Mouse (Mus musculus) adrenal gland, adult 18-20 months (tissue): ENCODE results near the gene BC067074. TPM values are rescaled to one million over a fixed set of nuclear protein-coding genes. Genes with fewer than 3 reads are reported as not detected.

ENCODE experiments used
- DNase-seq, 2 experiments: peaks; one replicate each; pipeline ENCODE4 v3.0.0; 2021 to 2022; ENCODE audit warnings: low spot score in 2 of 2
- total RNA-seq, 2 experiments: library from RNA; stranded (reverse); gene quantifications; 1 replicate in 1 of 2; 2 replicates in 1 of 2; pipeline ENCODE4 v1.2.3; 2021

Gene BC067074
- total RNA-seq, 2 experiments from 2014 or later: 0.76 to 1.2 TPM

- DNase-seq: no peak
These were observed 26.6 kb downstream of the BC067074 start for GRCm38 (mm10) chr13:113319588-113319987.

GRCm38 (mm10) chr13:113321972-113322371 is 29.0 kb downstream of the BC067074 start:
- DNase-seq: no peak

- no peak for DNase-seq
These were observed 31.3 kb downstream of the BC067074 start for GRCm38 (mm10) chr13:113324241-113324640.

- no peak for DNase-seq
These were observed 32.7 kb downstream of the BC067074 start for GRCm38 (mm10) chr13:113325678-113326077.

GRCm38 (mm10) chr13:113332256-113332655 is 39.3 kb downstream of the BC067074 start:
- DNase-seq: no peak

- no peak for DNase-seq
These were observed 40.4 kb downstream of the BC067074 start for GRCm38 (mm10) chr13:113333374-113333773.

GRCm38 (mm10) chr13:113333931-113334330 is 41.0 kb downstream of the BC067074 start:
- no peak for DNase-seq

GRCm38 (mm10) chr13:113334773-113335172 is 41.8 kb downstream of the BC067074 start:
- DNase-seq: no peak

GRCm38 (mm10) chr13:113337223-113337858 is 44.4 kb downstream of the BC067074 start:
- DNase-seq: peak; percentile 27 to 39

GRCm38 (mm10) chr13:113340644-113341043 is 47.7 kb downstream of the BC067074 start:
- no peak for DNase-seq

- no peak for DNase-seq
These were observed 48.2 kb downstream of the BC067074 start for GRCm38 (mm10) chr13:113341161-113341560.

- no peak for DNase-seq
These were observed 49.5 kb downstream of the BC067074 start for GRCm38 (mm10) chr13:113342355-113342919.

- no peak for DNase-seq
These were observed 57.9 kb downstream of the BC067074 start for GRCm38 (mm10) chr13:113350743-113351430.

GRCm38 (mm10) chr13:113353546-113353945 is 60.6 kb downstream of the BC067074 start:
- DNase-seq: no peak

- DNase-seq: no peak
These were observed 61.0 kb downstream of the BC067074 start for GRCm38 (mm10) chr13:113353955-113354354.

- DNase-seq: no peak
These were observed 62.1 kb downstream of the BC067074 start for GRCm38 (mm10) chr13:113355022-113355421.

GRCm38 (mm10) chr13:113357438-113358144 is 64.6 kb downstream of the BC067074 start:
- DNase-seq: no peak

GRCm38 (mm10) chr13:113359676-113360075 is 66.7 kb downstream of the BC067074 start:
- DNase-seq: no peak

GRCm38 (mm10) chr13:113365976-113366375 is 73.0 kb downstream of the BC067074 start:
- no peak for DNase-seq

GRCm38 (mm10) chr13:113368931-113369579 is 76.1 kb downstream of the BC067074 start:
- DNase-seq: no peak

- no peak for DNase-seq
These were observed 76.7 kb downstream of the BC067074 start for GRCm38 (mm10) chr13:113369622-113370021.
